Mouse (Mus musculus): ENCODE data around the gene Ndrg4. TPM values are rescaled to one million over a fixed set of nuclear protein-coding genes. Genes with fewer than 3 reads are reported as not detected.

Ndrg4 gene
- polyA plus RNA-seq, 1 experiment from 2014 or later = 276 TPM

DNA sequence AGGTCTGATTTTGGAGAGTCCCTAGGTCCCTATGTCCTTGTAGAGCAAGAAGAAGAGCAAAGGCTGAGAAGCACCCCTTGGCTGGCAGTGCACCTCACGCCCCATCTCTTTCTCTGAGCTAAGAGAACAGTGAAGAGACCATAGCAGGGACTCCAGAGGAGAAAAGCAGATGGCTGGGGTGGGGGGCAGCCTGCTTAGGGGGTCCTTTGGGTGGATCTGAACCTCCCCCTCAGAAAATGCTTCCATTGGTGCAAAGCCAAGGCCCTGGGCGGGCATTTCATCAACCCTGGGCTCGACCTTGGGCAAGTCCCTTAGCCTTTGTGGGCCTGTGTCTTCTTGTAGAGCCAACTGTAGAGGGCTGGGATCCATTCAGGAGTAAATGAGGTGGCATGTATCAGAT lies 27.8 kb downstream of the Ndrg4 start:
- peak overlapping the region; percentile 61 for H3K4me3 ChIP-seq (replicated peaks; ENCODE audit: low read depth, low read length)
- 94% methylated on average over 3 of the region's 3 CpGs for WGBS
- H3K9ac ChIP-seq (replicated peaks; ENCODE audit: low read length) = peak overlapping the region; percentile 80; the same call in 1 of the 2 replicates

DNA sequence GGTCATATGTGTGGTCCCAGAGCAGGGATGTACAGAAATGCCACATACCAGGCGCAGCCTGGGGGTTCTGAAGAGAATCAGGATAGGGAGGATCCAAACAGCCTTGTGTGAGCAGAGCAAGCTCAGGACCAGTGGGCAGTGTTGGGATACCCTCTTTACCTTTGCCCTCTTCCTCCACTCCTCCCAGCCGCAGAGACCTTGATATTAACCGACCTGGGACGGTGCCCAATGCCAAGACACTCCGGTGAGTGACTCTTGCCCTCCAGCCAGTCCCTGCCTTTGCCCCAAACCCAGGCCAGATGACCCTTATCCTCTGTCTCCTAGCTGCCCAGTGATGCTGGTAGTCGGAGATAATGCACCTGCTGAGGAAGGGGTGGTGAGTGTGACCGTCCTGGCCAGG lies 32.8 kb downstream of the Ndrg4 start:
- H3K36me3 ChIP-seq (ENCODE audit: control insufficient read depth, insufficient read depth, low read length) = peaks cover 69% of the 10 kb centered on the region
- no peak for ATAC-seq (ENCODE audit: low FRiP score, low TSS enrichment)
- DNase-seq = no peak

More for the DNA sequence above, 27.8 kb downstream of the Ndrg4 start:
- Histone ChIP-seq H3K9me3 (ENCODE audit: control insufficient read depth, low read length) (no peaks in the 10 kb centered on the region), H3K4me2 (ENCODE audit: low read length) (peak overlapping the region; percentile 86), H3K27ac (replicated peaks; ENCODE audit: low read depth, low read length) (no peak overlapping the region), H3K4me1 (ENCODE audit: control insufficient read depth, insufficient read depth, low read length) (peaks cover 32% of the 10 kb centered on the region), H3K36me3 (ENCODE audit: control insufficient read depth, insufficient read depth, low read length) (peaks cover 35% of the 10 kb centered on the region), H3K27me3 (ENCODE audit: control insufficient read depth, insufficient read depth, low read length) (no peaks in the 10 kb centered on the region)
- DNase-seq (no peak), ATAC-seq (ENCODE audit: low FRiP score, low TSS enrichment) (no peak)

DNA sequence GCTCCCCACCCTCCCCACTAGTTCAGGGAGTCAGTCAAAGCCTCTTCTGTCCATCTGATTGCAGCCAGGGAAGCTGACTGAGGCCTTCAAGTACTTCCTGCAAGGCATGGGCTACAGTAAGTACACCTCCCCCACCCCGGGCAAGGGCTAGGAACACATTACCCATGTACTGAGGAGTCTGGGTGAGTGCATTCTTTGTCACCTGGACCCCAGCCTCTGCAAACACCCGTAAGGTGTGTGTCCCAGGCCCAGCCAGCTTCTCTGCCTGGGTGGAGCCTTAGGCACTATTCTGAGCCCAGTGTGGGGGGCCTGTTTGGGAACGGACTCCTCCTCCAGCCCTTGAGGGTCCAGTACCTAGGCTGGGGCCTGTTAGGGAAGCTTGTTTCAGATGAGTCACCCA lies 34.2 kb downstream of the Ndrg4 start:
- H3K27ac ChIP-seq (replicated peaks; ENCODE audit: low read depth, low read length) = no peak overlapping the region

More for the DNA sequence above, 32.8 kb downstream of the Ndrg4 start:
- H3K27ac ChIP-seq (replicated peaks; ENCODE audit: low read depth, low read length) = no peak overlapping the region
- WGBS = 90% methylated on average over 7 of the region's 7 CpGs
- no peak overlapping the region for H3K9ac ChIP-seq (replicated peaks; ENCODE audit: low read length)
- no peaks in the 10 kb centered on the region for H3K27me3 ChIP-seq (ENCODE audit: control insufficient read depth, insufficient read depth, low read length)
- H3K4me3 ChIP-seq (replicated peaks; ENCODE audit: low read depth, low read length) = no peak overlapping the region
- H3K4me2 ChIP-seq (ENCODE audit: low read length) = no peak overlapping the region
- H3K9me3 ChIP-seq (ENCODE audit: control insufficient read depth, low read length) = no peaks in the 10 kb centered on the region
- peaks cover 7% of the 10 kb centered on the region for H3K4me1 ChIP-seq (ENCODE audit: control insufficient read depth, insufficient read depth, low read length)

DNA sequence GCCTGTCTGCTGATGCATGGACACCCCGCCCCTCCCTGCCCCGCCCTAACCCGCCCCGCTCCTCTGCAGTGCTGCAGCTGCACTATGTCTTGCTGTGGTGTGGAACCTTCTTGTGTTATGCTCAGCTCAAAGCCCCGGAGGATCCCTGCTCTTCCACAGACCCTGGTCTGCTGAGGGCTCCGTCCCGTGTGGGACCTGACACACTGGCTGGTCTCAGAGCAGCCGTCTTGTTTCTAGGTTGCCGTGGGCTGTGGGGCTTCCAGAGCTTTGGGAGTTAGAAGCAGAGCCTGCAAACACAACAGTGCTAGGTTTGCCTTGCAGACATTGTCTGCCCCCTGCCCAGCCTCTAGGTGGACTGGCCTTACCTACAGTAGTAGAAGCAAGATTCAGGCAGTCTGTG lies 35.6 kb downstream of the Ndrg4 start:
- H3K27ac ChIP-seq (replicated peaks; ENCODE audit: low read depth, low read length) = no peak overlapping the region
- ATAC-seq (ENCODE audit: low FRiP score, low TSS enrichment) (no peak), DNase-seq (no peak)
- peaks cover 6% of the 10 kb centered on the region for H3K4me1 ChIP-seq (ENCODE audit: control insufficient read depth, insufficient read depth, low read length)
- H3K36me3 ChIP-seq (ENCODE audit: control insufficient read depth, insufficient read depth, low read length) = peaks cover 54% of the 10 kb centered on the region
- no peak overlapping the region for H3K9ac ChIP-seq (replicated peaks; ENCODE audit: low read length)
- H3K27me3 ChIP-seq (ENCODE audit: control insufficient read depth, insufficient read depth, low read length) = no peaks in the 10 kb centered on the region
- no peak overlapping the region for H3K4me3 ChIP-seq (replicated peaks; ENCODE audit: low read depth, low read length)
- WGBS = 86% methylated on average over 9 of the region's 9 CpGs
- no peak overlapping the region for H3K4me2 ChIP-seq (ENCODE audit: low read length)
- no peaks in the 10 kb centered on the region for H3K9me3 ChIP-seq (ENCODE audit: control insufficient read depth, low read length)

More for the DNA sequence above, 34.2 kb downstream of the Ndrg4 start:
- no peak for DNase-seq
- H3K4me3 ChIP-seq (replicated peaks; ENCODE audit: low read depth, low read length) = no peak overlapping the region
- peaks cover 64% of the 10 kb centered on the region for H3K36me3 ChIP-seq (ENCODE audit: control insufficient read depth, insufficient read depth, low read length)
- H3K4me2 ChIP-seq (ENCODE audit: low read length) = no peak overlapping the region
- no peaks in the 10 kb centered on the region for H3K27me3 ChIP-seq (ENCODE audit: control insufficient read depth, insufficient read depth, low read length)
- 84% methylated on average over 3 of the region's 3 CpGs for WGBS
- ATAC-seq (ENCODE audit: low FRiP score, low TSS enrichment) = no peak
- no peaks in the 10 kb centered on the region for H3K4me1 ChIP-seq (ENCODE audit: control insufficient read depth, insufficient read depth, low read length)
- H3K9ac ChIP-seq (replicated peaks; ENCODE audit: low read length) = no peak overlapping the region
- no peaks in the 10 kb centered on the region for H3K9me3 ChIP-seq (ENCODE audit: control insufficient read depth, low read length)

GRCm38 (mm10) chr8:95713100-95714010 lies 36.6 kb downstream of the Ndrg4 start:
- no peak overlapping the region for H3K4me3 ChIP-seq (replicated peaks; ENCODE audit: low read depth, low read length)
- no peak overlapping the region for H3K9ac ChIP-seq (replicated peaks; ENCODE audit: low read length)
- peaks cover 6% of the 10 kb centered on the region for H3K4me1 ChIP-seq (ENCODE audit: control insufficient read depth, insufficient read depth, low read length)
- peaks cover 58% of the 10 kb centered on the region for H3K36me3 ChIP-seq (ENCODE audit: control insufficient read depth, insufficient read depth, low read length)
- DNase-seq (peak; percentile 79), ATAC-seq (ENCODE audit: low FRiP score, low TSS enrichment) (no peak)
- H3K27me3 ChIP-seq (ENCODE audit: control insufficient read depth, insufficient read depth, low read length) = no peaks in the 10 kb centered on the region
- H3K27ac ChIP-seq (replicated peaks; ENCODE audit: low read depth, low read length) = no peak overlapping the region
- 84% methylated on average over 19 of the region's 19 CpGs for WGBS
- no peaks in the 10 kb centered on the region for H3K9me3 ChIP-seq (ENCODE audit: control insufficient read depth, low read length)
- no peak overlapping the region for H3K4me2 ChIP-seq (ENCODE audit: low read length)

GRCm38 (mm10) chr8:95714367-95714766 lies 37.6 kb downstream of the Ndrg4 start:
- Histone ChIP-seq H3K27me3 (ENCODE audit: control insufficient read depth, insufficient read depth, low read length) (no peaks in the 10 kb centered on the region), H3K4me1 (ENCODE audit: control insufficient read depth, insufficient read depth, low read length) (peaks cover 6% of the 10 kb centered on the region), H3K9me3 (ENCODE audit: control insufficient read depth, low read length) (no peaks in the 10 kb centered on the region), H3K9ac (replicated peaks; ENCODE audit: low read length) (no peak overlapping the region), H3K4me3 (replicated peaks; ENCODE audit: low read depth, low read length) (no peak overlapping the region), H3K36me3 (ENCODE audit: control insufficient read depth, insufficient read depth, low read length) (peaks cover 57% of the 10 kb centered on the region), H3K27ac (replicated peaks; ENCODE audit: low read depth, low read length) (no peak overlapping the region), H3K4me2 (ENCODE audit: low read length) (no peak overlapping the region)
- DNase-seq = no peak
- no peak for ATAC-seq (ENCODE audit: low FRiP score, low TSS enrichment)
- WGBS = 93% methylated on average over 4 of the region's 4 CpGs

- peak overlapping the region; percentile 64; the same call in 1 of the 2 replicates for H3K27ac ChIP-seq (replicated peaks; ENCODE audit: low read depth, low read length)
- DNase-seq = no peak
- no peak for ATAC-seq (ENCODE audit: low FRiP score, low TSS enrichment)
- peak overlapping the region; percentile 77; the same call in 1 of the 2 replicates for H3K9ac ChIP-seq (replicated peaks; ENCODE audit: low read length)
- peaks cover 57% of the 10 kb centered on the region for H3K36me3 ChIP-seq (ENCODE audit: control insufficient read depth, insufficient read depth, low read length)
- peaks cover 6% of the 10 kb centered on the region for H3K4me1 ChIP-seq (ENCODE audit: control insufficient read depth, insufficient read depth, low read length)
- 86% methylated on average over 6 of the region's 6 CpGs for WGBS
- no peaks in the 10 kb centered on the region for H3K9me3 ChIP-seq (ENCODE audit: control insufficient read depth, low read length)
- peak overlapping the region; percentile 92 for H3K4me2 ChIP-seq (ENCODE audit: low read length)
- H3K27me3 ChIP-seq (ENCODE audit: control insufficient read depth, insufficient read depth, low read length) = no peaks in the 10 kb centered on the region
- H3K4me3 ChIP-seq (replicated peaks; ENCODE audit: low read depth, low read length) = peak overlapping the region; percentile 78; the same call in 1 of the 2 replicates
These were observed 38.1 kb downstream of the Ndrg4 start for GRCm38 (mm10) chr8:95714837-95715413.

GRCm38 (mm10) chr8:95715676-95716531 lies 39.1 kb downstream of the Ndrg4 start, which contains the start of gene Setd6:
Setd6 (plus strand) TSS chr8:95715881.
- DNase-seq (peak; percentile 94), ATAC-seq (ENCODE audit: low FRiP score, low TSS enrichment) (peak; percentile 85)
- Histone ChIP-seq H3K9me3 (ENCODE audit: control insufficient read depth, low read length) (no peaks in the 10 kb centered on the region), H3K4me1 (ENCODE audit: control insufficient read depth, insufficient read depth, low read length) (peaks cover 6% of the 10 kb centered on the region), H3K27me3 (ENCODE audit: control insufficient read depth, insufficient read depth, low read length) (no peaks in the 10 kb centered on the region), H3K9ac (replicated peaks; ENCODE audit: low read length) (peak within 1 kb of the TSS; percentile 77), H3K36me3 (ENCODE audit: control insufficient read depth, insufficient read depth, low read length) (peaks cover 54% of the 10 kb centered on the region), H3K4me3 (replicated peaks; ENCODE audit: low read depth, low read length) (peak within 1 kb of the TSS; percentile 78), H3K27ac (replicated peaks; ENCODE audit: low read depth, low read length) (peak within 1 kb of the TSS; percentile 64), H3K4me2 (ENCODE audit: low read length) (peak within 1 kb of the TSS; percentile 92)
- WGBS = under 1% methylated on average over 79 of the region's 79 CpGs
